Mouse (Mus musculus) CH12F3 (cell line): ENCODE results near the gene Slc46a1.

Experiments used
- in situ Hi-C: fragments of 300-500 bp; cut with MboI; formaldehyde crosslinking; loops from 2 replicates; pipeline ENCODE4 v1.14.3; 2020; ENCODE audit warnings: low sequenced_read_pairs

Slc46a1 gene

DNA sequence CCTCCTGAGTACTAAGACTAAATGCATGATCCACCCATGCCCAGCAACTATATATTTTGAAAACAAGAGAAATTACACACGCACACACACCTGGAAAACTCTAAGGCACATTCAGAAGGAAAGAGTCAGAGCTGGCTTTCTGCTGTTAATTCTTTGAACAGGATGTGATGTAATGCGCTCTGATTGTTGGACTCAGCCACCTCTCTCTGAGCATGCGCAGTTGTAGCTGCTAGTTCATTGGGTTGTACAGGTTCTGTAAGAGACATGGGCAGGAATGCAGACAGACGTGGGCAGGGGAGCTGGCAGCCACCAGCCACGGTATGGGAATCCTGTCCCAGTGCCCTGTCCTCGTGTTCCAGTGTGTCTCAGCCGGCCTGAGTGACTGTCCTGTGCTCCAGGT lies 11.2 kb upstream of the Slc46a1 start:
- in situ Hi-C loops: no loop called here

DNA sequence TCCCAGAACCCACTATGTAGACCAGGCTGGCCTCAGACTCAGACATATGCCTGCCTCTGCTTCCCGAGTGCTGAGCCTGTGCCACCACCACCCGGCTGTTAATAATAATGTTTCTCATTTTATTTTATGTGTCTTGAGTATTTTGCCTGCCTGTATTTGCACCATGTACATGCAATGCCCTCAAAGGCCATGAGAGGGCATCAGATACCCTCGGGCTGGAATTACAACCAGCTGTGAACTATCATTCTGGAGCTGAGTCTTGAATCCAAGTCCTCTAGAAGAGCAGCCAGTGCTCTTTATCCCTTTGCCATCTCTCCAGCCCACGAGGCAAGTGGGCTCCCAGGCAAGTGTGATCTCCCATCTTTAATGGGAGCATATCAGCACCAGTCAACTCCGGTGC lies 10.2 kb upstream of the Slc46a1 start:
- in situ Hi-C loops: no loop called here

DNA sequence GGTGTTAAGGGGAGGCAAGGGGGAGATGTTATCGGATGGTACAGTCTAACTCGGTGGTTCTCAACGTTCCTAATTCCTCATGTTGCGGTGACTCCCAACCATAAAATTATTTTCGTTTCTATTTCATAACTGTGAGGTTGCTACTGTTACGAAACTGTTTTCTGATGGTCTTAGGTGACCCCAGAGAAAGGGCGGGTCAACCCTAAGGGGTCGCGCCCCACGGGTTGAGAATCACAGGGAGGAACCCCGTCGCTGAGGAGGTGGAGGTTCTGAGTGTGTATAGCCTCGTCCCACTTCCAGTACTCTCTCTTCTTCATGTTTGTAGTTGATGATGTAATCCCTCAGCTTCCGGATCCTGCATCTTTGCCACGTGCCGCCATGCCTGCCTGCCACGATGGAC lies 6.8 kb upstream of the Slc46a1 start:
- in situ Hi-C loops: no loop called here

DNA sequence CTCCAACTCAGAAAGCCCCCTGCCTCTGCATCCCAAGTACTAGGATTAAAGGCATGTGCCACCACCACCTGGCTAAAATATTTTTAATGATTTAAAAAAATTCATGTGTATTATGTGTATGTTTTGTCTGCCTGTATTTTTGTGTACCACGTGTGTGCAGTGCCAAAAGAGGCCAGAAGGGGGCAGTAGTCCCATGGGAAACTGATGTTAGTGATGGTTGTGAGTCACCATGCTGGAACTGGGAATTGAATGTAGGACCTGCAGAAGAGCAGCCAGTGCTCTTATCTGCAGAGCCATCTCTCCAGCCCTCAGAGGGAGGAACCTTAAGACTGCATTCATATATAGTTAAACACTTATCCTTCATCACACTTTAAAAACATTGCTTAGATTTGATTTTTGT lies 3.6 kb upstream of the Slc46a1 start:
- in situ Hi-C loops: no loop called here

DNA sequence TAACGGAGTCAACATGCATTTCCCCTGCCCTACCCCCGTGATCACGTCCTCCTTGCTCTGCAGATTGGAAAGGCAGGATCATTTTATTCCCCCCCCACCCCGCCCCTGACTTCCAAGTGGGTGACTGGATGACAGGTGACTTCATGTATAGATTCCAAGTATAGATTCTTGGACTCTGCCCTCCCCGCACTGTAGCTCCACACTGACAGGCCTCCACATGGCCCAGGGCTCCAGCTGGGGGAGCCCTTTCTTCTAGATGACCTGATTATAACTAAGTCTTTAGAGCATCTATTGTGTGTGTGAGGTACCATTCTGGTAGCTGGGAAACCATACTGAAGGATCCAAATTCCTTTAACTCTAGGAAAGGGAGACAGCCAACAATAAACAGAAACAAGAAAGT lies 2.8 kb upstream of the Slc46a1 start:
- in situ Hi-C loops: no loop called here

DNA sequence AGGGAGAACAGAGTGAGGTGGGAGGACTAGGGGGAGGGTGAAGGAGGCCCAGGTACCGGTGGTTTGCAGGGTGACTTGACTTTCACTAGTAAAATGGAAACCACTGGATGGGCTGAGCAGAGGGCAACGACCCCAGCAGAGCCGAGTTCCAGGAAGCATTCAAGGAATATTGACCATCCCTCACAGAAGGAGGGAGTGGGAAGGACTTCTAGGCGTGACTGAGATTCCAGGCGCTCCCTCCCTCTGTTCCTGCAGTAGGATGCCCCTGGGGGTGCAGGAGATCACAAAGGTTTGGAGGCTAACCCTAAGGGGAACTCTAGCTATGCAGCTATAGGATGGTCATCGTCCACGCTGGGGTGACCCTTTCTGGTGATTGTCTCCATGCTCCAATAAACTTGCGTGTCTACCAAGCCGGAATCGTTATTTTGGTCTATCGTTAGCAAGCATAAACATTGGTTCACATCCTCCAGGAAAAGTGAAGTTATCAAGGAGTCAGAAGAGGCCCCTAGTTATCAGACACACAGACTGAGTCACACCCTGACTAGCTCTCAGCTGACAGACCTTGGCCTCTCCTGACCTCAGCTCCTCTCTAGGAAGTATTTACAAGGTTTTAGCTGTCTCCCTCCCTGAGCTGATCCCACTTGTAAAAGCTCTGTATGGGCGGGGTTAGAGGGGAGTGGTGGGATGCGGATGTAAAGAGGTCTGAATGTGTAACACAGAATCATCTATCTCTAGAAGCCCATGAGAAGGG lies 2.0 kb upstream of the Slc46a1 start:
- in situ Hi-C loops: no loop called here

DNA sequence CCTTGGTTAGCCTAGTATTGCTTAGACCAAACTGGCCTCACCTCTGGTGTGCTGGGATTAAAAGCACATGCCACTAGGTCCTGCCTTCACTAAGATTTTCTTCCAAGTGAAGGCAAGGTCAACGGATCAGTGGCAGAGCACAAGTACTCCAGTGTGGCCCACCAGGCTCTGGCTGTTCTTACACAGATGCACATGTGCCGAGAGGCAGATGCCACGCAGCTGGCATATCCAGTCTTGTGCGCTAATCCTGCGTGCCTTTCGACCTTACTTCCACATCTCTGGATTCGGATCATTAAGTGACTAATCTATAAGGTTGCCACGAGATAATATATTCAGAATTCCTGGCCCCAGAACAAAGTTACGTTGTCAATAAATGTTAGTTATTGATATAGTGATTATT lies 381 bp upstream of the Slc46a1 start:
- in situ Hi-C loops: no loop called here

DNA sequence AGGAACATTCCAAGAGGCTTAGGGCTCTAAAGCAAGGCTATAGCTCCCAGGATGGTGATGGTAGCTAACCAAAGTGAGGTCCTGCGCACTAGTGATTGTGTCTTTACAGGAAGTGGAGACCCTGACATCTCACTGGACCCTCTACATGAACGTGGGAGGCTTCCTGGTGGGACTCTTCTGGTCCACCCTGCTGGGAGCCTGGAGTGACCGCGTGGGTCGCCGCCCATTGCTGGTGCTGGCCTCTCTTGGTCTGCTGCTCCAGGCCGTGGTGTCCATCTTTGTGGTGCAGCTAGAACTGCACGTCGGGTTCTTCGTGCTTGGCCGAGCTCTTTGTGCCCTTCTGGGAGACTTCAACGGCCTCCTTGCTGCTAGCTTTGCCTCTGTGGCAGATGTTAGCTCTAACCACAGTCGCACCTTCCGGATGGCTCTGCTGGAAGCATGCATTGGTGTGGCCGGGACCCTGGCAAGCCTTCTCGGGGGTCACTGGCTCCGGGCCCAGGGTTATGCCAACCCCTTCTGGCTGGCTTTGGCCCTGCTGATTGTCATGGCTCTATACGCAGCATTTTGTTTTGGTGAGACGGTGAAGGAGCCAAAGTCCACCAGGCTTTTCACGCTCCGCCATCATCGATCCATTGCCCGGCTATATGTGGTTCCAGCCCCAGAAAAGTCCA lies 880 bp downstream of the Slc46a1 start:
- in situ Hi-C loops: no loop called here

DNA sequence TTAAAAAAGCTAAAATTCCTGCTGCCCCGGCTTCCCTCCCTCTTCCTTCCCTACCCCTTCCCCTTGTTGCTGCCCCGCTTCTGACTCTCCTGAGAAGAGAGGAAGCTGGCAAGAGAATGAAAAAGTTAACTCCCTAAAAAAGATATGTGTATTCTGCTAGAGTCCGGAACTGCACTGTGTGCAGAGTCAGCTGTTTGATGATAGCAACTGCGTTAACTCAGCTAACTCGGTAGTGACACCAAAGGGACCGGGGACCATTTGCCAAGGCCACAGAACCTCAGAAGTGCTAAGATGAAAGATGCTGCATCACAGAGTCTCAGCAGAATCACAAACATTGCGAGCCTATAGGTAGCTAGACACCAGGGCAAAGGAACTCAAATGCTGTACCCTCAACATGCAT lies 2.0 kb downstream of the Slc46a1 start:
- in situ Hi-C loops: no loop called here

DNA sequence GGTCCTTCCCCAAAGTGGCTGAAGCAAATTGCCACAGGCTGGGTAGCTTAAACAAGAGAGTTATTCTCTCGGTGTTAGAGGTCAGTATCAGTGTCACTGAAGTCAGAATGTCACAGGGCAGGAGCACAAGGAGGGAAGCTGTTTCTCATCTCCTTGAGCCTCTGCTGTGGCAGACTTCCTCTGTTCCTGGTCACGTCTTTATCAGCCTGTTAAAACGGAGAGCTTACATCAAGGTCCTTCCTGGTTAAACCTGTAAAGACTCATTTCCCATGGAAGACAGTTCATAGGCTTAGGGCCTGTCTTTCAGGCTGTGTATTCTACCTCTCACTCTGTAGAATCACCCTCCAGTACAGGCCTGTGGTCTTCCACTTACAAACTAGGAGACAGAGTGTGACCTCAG lies 2.4 kb downstream of the Slc46a1 start:
- in situ Hi-C loops: no loop called here

DNA sequence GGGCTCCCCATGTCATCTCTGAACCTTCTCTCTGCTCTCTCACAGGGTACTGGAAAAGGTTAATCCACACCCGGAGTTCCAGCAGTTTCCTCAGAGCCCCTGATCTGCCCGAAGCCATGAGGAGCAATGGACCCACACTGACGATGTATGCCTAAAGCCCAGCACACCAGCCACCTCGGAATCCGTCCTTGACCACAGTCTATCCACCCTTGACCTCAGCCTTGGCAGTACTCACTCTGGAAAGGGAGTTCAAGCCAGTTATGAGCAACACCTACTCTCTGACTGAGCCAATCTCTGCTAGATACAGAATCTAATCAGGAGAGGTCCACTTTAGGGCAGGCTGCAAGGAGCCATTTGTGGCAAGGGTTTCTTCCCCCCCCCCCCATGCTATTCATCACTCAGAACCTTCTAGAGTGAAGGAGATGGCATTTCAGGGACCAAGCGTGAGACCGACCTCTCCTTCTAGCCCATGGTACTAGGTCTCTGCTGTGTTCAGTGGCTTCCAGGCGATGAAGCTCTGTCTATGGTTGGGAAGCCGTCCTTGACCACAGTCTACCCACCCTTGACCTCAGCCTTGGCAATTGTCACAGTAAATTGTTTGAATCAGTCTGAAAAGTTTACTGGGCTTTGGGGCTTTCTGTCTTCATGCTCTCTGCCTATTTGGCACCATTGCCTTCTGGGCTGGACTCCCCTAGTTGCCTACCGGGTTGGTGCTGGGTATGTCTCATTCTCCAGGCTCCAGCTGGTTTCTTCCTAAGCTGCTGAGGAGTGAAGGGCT lies 6.0 kb downstream of the Slc46a1 start:
- in situ Hi-C loops: no loop called here

DNA sequence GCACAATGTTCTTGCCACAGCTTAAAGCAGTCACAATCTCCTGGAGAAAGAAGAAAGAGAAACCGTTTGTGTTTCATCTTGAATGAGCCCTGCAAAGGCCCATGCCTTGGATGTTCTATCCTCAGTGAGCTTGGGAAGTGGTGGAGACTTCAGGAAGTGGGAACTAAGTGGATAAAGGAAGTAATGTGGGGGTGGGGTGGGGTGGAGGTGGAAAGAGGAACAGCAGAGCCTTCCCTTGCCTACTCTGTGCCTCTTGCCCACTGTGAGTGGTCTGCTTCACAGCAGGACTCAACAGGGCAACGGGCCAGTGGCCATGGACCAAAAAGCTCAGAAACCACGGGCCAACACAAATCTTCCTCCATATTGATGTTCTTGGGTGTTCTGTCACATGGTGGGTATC lies 9.8 kb downstream of the Slc46a1 start:
- in situ Hi-C loops: no loop called here

DNA sequence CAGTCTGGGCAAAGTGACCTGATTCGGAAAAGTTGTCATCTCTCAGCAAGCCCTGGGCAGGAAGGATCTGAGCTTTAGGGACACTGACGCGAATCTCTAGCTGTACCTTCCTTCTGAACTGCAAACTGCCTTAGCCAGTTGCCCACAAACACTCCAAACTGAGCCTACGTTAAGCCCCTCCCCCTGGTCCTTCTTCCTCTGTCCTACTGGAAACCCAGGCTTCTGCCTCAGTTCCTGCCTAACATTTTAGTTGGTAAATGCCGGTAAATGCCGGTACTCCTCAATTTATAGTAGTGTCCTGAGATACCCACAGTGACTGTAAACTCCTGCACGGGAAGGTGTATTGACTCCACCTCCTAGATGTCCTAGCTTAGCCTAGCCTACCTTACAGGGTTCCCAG lies 18.1 kb downstream of the Slc46a1 start:
- in situ Hi-C loops: no loop called here

DNA sequence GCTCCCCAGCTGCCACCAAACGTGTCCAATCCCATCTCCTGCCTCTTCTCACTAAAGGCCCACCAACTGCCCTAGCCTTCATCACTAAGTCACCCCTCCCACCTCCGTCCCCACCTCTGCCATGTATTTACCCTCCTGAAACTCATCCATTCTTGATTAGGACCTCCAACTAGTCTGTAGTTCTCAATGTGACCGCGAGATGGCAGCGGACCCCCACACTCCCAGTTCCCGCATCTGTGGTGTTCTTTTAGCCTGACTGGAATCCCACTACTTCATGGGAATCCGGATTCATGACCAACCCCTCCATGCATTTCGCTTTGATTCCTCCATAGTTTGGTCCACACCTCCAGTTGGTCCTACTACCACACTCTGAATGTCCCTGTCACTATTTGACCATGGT lies 22.7 kb downstream of the Slc46a1 start:
- in situ Hi-C loops: no loop called here

DNA sequence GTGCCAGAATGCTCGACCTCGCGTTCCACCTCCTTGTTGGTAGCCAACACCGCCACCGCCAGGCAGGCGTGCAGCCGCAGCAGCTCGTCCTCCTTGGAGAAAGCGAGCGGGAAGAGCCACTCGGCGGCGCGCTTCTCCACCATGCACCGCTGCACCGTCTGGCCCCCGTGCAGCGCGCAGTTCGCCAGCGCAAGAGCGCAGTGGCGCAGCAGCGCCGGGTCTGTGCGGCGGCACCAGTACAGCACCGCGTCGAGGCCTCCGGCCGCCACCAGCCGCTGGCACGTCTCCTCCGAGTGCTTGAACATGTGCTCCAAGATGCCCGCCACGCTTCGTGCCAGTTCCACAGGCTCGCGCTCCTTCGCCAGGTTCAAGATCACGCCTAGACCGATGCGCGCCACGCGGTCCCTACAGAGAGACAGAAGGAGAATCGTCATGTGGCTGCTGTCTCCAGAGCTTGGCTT lies 25.3 kb downstream of the Slc46a1 start:
- in situ Hi-C loops: no loop called here

DNA sequence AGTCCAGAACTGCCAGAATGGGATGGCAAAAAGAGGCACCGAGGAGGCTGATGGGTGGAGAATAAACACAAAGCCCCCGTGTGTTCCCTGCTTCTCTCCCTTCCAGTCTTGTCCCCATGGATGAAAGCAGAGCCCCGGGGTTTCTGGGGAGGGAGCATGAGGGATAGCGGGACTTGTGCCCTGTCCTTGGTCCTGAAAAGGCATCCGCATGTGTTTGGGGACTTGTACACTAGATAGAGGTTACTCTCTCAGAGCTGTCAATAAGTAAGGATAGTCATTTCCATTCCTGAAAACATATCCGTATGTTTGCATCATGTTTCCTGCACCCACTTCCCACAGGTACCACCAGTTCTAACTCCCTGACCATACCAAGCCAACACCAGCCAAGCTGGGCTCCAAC lies 30.4 kb downstream of the Slc46a1 start:
- in situ Hi-C loops: no loop called here

DNA sequence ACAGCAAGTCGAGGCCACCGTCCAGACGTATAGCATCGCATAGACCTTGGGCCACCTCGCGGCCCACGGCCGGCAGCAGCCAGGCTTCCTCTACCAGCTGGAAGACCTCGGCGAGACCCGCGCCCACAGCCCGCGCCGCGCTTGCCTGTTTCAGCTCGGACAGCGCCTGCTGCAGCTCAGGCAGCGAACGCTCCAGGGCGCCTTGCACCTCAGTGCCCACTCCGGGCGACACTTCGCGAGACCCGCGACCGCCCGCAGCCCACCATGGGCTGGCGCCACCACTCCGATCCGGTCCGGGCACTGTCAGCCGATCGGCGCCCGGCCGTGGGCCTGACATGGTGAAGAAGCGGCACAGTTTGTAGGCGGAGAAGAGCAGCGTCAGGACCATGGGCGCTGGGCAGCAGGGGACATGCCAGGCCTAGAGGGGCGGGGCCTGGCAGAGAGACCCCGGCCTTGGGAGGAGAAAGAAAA lies 31.6 kb downstream of the Slc46a1 start:
- in situ Hi-C loops: no loop called here

DNA sequence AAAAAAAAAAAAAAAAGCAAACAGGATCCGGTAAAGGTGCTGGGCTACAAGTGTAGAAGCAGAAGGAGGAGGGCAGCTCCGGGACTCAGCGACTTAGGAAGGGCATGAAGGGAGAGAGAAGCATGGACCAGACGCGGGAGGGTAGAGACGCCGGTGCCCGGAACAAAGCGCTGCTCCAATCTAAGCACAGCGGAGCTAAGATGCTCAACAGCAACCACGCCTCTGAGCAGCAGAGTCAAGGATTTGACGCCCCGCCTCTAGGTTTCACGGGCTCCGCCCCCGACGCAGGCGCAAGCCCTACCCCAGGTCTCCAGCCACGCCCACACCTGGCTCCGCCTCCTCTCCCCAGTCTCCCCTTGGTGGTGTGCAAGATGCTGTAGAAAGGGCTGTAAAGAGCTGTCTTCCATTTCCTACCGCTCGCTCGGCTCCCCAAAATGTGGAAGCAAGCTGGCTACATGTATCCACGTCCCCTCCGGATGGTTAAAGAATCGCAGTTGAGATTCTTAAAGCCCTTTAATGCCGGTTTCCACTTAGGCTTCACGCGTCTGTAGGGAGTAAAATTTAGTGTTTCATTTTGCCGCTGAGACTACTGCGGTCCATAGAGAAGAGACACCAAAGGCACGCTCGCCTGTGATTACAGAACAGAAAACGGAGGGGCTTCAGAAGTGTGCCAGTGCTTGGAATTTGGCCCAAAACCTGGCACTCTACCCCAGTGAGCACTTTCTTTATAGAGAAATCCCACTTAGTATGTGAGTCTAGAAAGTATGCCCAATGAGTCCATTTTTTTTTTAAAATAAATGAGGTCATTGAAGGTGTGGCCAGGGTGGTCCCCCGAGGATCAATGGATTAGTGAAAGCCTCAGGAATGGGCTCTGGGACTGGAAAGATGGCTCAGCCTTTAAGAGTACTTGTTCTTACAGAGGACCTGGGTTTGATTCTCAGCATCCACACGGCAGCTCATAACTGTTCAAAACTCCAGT lies 32.3 kb downstream of the Slc46a1 start, which contains the start of gene Sarm1:
Gene Sarm1 (minus strand): TSS at position 211 of the 979 bp plus-strand sequence.
- in situ Hi-C loops: no loop called here

DNA sequence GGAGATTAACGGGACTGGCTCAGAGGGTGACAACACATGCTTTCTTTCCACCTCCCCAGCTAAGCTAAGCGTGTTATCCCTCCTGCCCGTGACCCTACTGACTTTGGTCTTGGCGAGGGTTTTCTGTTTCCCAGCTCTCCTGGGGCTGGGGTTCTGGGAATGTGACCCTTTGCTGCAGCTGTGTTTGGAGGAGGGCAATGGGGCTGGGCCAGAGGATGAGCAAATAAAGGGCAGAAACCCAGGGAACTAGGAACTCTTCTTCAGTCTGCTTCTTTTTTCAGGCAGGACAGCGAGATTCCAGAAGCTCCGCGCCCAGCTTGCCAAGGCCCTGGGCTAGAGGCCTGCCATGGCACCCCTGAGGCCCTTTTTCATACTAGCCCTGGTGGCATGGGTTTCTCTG lies 33.5 kb downstream of the Slc46a1 start, which contains the start of gene Vtn:
Gene Vtn (plus strand): TSS at position 88 of the 400 bp plus-strand sequence.
- in situ Hi-C loops: no loop called here

DNA sequence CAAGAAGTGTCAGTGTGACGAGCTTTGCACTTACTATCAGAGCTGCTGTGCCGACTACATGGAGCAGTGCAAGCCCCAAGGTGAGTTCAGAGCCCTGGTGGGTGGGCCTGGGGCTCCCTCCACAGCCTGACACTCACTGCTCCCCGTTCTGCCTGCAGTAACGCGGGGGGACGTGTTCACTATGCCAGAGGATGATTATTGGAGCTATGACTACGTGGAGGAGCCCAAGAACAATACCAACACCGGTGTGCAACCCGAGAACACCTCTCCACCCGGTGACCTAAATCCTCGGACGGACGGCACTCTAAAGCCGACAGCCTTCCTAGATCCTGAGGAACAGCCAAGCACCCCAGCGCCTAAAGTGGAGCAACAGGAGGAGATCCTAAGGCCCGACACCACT lies 34.0 kb downstream of the Slc46a1 start:
- in situ Hi-C loops: no loop called here
